Mouse (Mus musculus) ES-E14 (cell line): ENCODE data around the gene Bmp6.

Experiments used
- CHD2 ChIP-seq: IDR thresholded peaks from 2 replicates; pipeline ENCODE4 v1.6.1; 2014; ENCODE audit warnings: mild to moderate bottlenecking, low read depth, low read length, inconsistent platforms
- ZC3H11A ChIP-seq: IDR thresholded peaks from 2 replicates; pipeline ENCODE4 v1.6.1; 2012; ENCODE audit warnings: low read depth, mild to moderate bottlenecking, inconsistent platforms, low read length, borderline replicate concordance

DNA sequence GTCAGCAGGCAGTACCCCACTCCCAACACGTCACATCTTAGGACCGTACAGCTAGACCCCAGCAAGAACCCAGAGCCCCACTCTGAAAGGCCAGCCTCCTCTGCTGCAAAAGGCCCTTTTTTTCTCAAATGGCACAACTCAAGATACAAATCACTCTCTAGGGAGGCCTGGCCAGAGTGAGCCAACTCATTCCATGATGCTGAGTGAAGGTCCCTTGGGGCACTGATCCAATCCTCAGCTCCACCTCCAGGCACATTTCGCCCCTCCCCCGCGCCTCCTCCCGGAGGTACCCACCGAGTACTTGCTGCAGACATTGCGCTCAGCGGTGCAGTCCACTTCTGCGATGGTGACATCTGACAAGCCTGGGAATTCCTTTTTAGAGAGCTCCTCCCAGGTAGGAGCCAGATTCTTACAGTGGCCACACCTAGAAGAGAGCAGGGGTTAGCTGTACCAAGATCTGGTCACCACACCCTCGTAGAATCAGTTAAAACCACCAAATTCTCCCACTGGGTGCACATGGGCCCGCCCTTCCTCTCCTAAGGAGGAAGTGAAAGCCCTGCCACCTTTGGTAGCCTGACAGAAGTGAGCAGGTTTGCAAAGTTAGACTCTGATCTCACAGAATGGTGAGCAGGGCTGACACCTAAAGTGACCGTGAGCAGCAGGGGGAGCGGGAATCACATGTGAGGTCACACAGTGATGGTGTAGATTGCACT lies 158.4 kb downstream of the Bmp6 start:
- no peak for TF ChIP-seq CHD2
- no peak for TF ChIP-seq ZC3H11A
